In genomic region chr17:47033643-47034042, GRCm38 (mm10) we compare ENCODE assay signal across 8 mouse cellular contexts. TPM values are rescaled to one million over a fixed set of nuclear protein-coding genes. Genes with fewer than 3 reads are reported as not detected.
A peak's percentile ranks its signal among the peaks of the same experiment; 100 is the strongest.
DNase-seq lines count a peak whose midpoint lies in the region; ATAC-seq and TF ChIP-seq lines count a peak whose summit lies in the region.

No protein-coding gene starts in this region.

- no peak for ATAC-seq in hindbrain, postnatal 0 days

- TF ChIP-seq POLR2A in myocyte (IDR thresholded peaks at IDR 0.05; ENCODE audit: insufficient read length, low read depth), result no peak

- H3K9me3 ChIP-seq in hindbrain, postnatal 0 days (ENCODE audit: low read length), result no peaks in the 10 kb centered on the region

- DNase-seq in heart, adult 8-10 months (ENCODE audit: low spot score), result peak; percentile 37
- DNase-seq in heart, adult 9 months (ENCODE audit: low spot score in 2 of 2), result no peak
- peak; percentile 65 for DNase-seq in urinary bladder, postnatal 25 days (ENCODE audit: low spot score)
- no peak for DNase-seq in urinary bladder, postnatal 4 days (ENCODE audit: low spot score in 2 of 2)
- peak; percentile 15 for DNase-seq in cerebellum, adult 11-12 months
- DNase-seq in hindbrain, postnatal 0 days (ENCODE audit: low spot score), result peak; percentile 74
- DNase-seq in thymus, postnatal 4 days, result peak; percentile 81

- H3K4me3 ChIP-seq in hindbrain, postnatal 0 days (ENCODE audit: low read length), result no peak overlapping the region
- H3K4me3 ChIP-seq in myocyte, result no peak overlapping the region

- H3K9ac ChIP-seq in hindbrain, postnatal 0 days (replicated peaks; ENCODE audit: low read length), result no peak overlapping the region

- 2% methylated on average over 4 of the region's 4 CpGs for WGBS in hindbrain, postnatal 0 days

- H3K27me3 ChIP-seq in hindbrain, postnatal 0 days (ENCODE audit: insufficient read depth, low read length), result no peaks in the 10 kb centered on the region
- H3K27me3 ChIP-seq in myocyte (ENCODE audit: control insufficient read depth, insufficient read depth, insufficient read length), result peaks cover 7% of the 10 kb centered on the region

- peak; percentile 78 for TF ChIP-seq CTCF in hindbrain, postnatal 0 days (IDR thresholded peaks at IDR 0.05; ENCODE audit: low read depth)

- no peak overlapping the region for H3ac ChIP-seq in myocyte (ENCODE audit: control insufficient read depth, insufficient read length)

- no peak overlapping the region for H3K27ac ChIP-seq in hindbrain, postnatal 0 days

- H3K4me2 ChIP-seq in hindbrain, postnatal 0 days (ENCODE audit: low read depth, low read length), result no peak overlapping the region
- no peak overlapping the region for H3K4me2 ChIP-seq in myocyte (ENCODE audit: low read depth)

- H3K79me2 ChIP-seq in myocyte (ENCODE audit: control insufficient read depth, insufficient read depth), result no peaks in the 10 kb centered on the region

- no peaks in the 10 kb centered on the region for H3K4me1 ChIP-seq in hindbrain, postnatal 0 days (ENCODE audit: insufficient read depth, low read length)

- H3K36me3 ChIP-seq in hindbrain, postnatal 0 days (ENCODE audit: insufficient read depth, low read length), result no peaks in the 10 kb centered on the region
- H3K36me3 ChIP-seq in myocyte (ENCODE audit: control insufficient read depth, insufficient read depth), result no peaks in the 10 kb centered on the region

TF ChIP-seq in myocyte, 11 proteins besides CTCF, POLR2A, EP300 and RAD21:
- TF ChIP-seq TCF12 (IDR thresholded peaks at IDR 0.05; ENCODE audit: insufficient read depth, poor library complexity, severe bottlenecking), result no peak
- TF ChIP-seq USF1 (IDR thresholded peaks at IDR 0.05; ENCODE audit: low read depth), result peak; percentile 84
- no peak for TF ChIP-seq TCF3 (IDR thresholded peaks at IDR 0.05; ENCODE audit: insufficient read length, low read depth)

RNA-seq across cellular contexts. Expression of gene Ubr2, which starts 23.3 kb away (rescaled TPM):
- total RNA-seq in heart, adult 8-10 months (2022), result 10 to 100 TPM; 78.8 to 87.7 (median 82.8) TPM
- total RNA-seq in hindbrain, postnatal 0 days (2014; rRNA removed), result 20.8 and 33.0 TPM in 2 replicates
- 8.5 and 8.7 TPM in 2 replicates for polyA plus RNA-seq in hindbrain, postnatal 0 days (2015; fragmentation: Nextera tagmentation; extraction: Ambion mirVana)
- polyA plus RNA-seq in myocyte (2012; fragmentation: generic; extraction: Trizol), result 36.9 TPM

Comparison
In these comparisons a context has a peak if more than half of its experiments do, and no peak if none do; other contexts are left out.
1. DNase-seq: peak in heart, adult 8-10 months (single experiment), urinary bladder, postnatal 25 days (single experiment), cerebellum, adult 11-12 months (single experiment), hindbrain, postnatal 0 days (single experiment) and thymus, postnatal 4 days (single experiment); none in heart, adult 9 months (0 of 2) and urinary bladder, postnatal 4 days (0 of 2).